Mouse (Mus musculus) Patski (cell line): ENCODE measurements around the gene E4f1. TPM values are rescaled to one million over a fixed set of nuclear protein-coding genes. Genes with fewer than 3 reads are reported as not detected.

ENCODE experiments used
- ATAC-seq: fragments of 100-300 bp; one replicate; pipeline ENCODE4 v1.8.0; 2021
- CTCF ChIA-PET: fragments of 350-600 bp; sonication (Branson Sonifier 250); formaldehyde crosslinking; loops from one replicate; lab custom pipeline; 2022; ENCODE audit warnings: inconsistent platforms; lab: Charles Lee
- POLR2A ChIA-PET: fragments of 350-600 bp; sonication (Branson Sonifier 250); formaldehyde crosslinking; loops from one replicate; lab custom pipeline; 2022; ENCODE audit warnings: antibody characterized with exemption, inconsistent platforms; lab: Charles Lee
- DNase-seq: peaks from one replicate; pipeline ENCODE4 v3.0.0-alpha.2; 2011; ENCODE audit warnings: low read depth, low spot score
- H3K27me3 ChIP-seq: fragments of 371-371 bp; one replicate; pipeline ENCODE4 v1.5.1; 2021
- CTCF ChIP-seq: fragments of 100-300 bp; IDR thresholded peaks from one replicate; pipeline ENCODE4 v1.5.1; 2021
- in situ Hi-C: fragments of 300-500 bp; cut with MboI; formaldehyde crosslinking; loops from 3 replicates; pipeline ENCODE4 v1.11.1; 2018; ENCODE audit warnings: low pct_unique_long_range_greater_than_20kb, mixed read lengths
- polyA plus RNA-seq: library from polyadenylated mRNA; unstranded; gene quantifications from one replicate; pipeline ENCODE4 v1.2.3, GENCODE M21; 2021

Gene E4f1
- polyA plus RNA-seq, 1 experiment from 2014 or later, result 36.9 TPM

- ChIA-PET CTCF (no interaction called here), POLR2A (no interaction called here)
- no peak for ATAC-seq
- in situ Hi-C loops, result loop anchor here (5.0 kb wide), 1 partner anchor 44 kb away; the partner anchor contains the start of gene Traf7
- no peak for DNase-seq
- H3K27me3 ChIP-seq, result peaks cover 12% of the 10 kb centered on the region
- TF ChIP-seq CTCF, result no peak
Measured at GRCm38 (mm10) chr17:24483495-24483894, 13.4 kb upstream of the E4f1 start.

- DNase-seq, result no peak
- in situ Hi-C loops, result loop anchor here (5.0 kb wide), 1 partner anchor 46 kb away; the partner anchor contains the start of gene Traf7
- ATAC-seq, result no peak
- TF ChIP-seq CTCF, result no peak
- POLR2A ChIA-PET, result no interaction called here
- CTCF ChIA-PET, result interaction anchor here (1.1 to 2.4 kb wide), 3 partner anchors 8 to 14 kb away, joined by 3 to 11 read pairs (median 8); no protein-coding TSS in a partner anchor
- H3K27me3 ChIP-seq, result no peaks in the 10 kb centered on the region
Measured at GRCm38 (mm10) chr17:24481027-24481815, 11.1 kb upstream of the E4f1 start.

- TF ChIP-seq CTCF, result no peak
- ChIA-PET CTCF (interaction anchor here (1.0 to 2.5 kb wide), 6 partner anchors 9 to 33 kb away, joined by 3 to 11 read pairs (median 8); no protein-coding TSS in a partner anchor), POLR2A (no interaction called here)
- H3K27me3 ChIP-seq, result no peaks in the 10 kb centered on the region
- ATAC-seq (no peak), DNase-seq (no peak)
- in situ Hi-C loops, result loop anchor here (5.0 kb wide), 1 partner anchor 47 kb away; the partner anchor contains the start of gene Traf7
Measured at GRCm38 (mm10) chr17:24480201-24480826, 10.2 kb upstream of the E4f1 start.

GRCm38 (mm10) chr17:24479431-24479830 lies 9.3 kb upstream of the E4f1 start:
- TF ChIP-seq CTCF, result no peak
- DNase-seq, result no peak
- no peaks in the 10 kb centered on the region for H3K27me3 ChIP-seq
- POLR2A ChIA-PET, result interaction anchor here (0.9 to 1.7 kb wide), 3 partner anchors 24 to 59 kb away, joined by 3 to 4 read pairs (median 3); partner anchors contain the start of gene Traf7
- CTCF ChIA-PET, result interaction anchor here (0.6 to 2.5 kb wide), 20 partner anchors 8 to 154 kb away, joined by 3 to 11 read pairs (median 4); no protein-coding TSS in a partner anchor
- in situ Hi-C loops, result no loop called here
- no peak for ATAC-seq

- no peaks in the 10 kb centered on the region for H3K27me3 ChIP-seq
- POLR2A ChIA-PET, result interaction anchor here (0.9 to 1.7 kb wide), 3 partner anchors 23 to 59 kb away, joined by 3 to 4 read pairs (median 3); partner anchors contain the start of gene Traf7
- TF ChIP-seq CTCF, result no peak
- ATAC-seq, result peak; percentile 75
- peak; percentile 82 for DNase-seq
- in situ Hi-C loops, result no loop called here
- CTCF ChIA-PET, result interaction anchor here (0.6 to 2.5 kb wide), 20 partner anchors 8 to 155 kb away, joined by 3 to 11 read pairs (median 4); partner anchors contain the start of genes E4f1 and Pgp
Measured at GRCm38 (mm10) chr17:24478663-24479380, 8.7 kb upstream of the E4f1 start, which contains the start of gene Mlst8. Mlst8 (minus strand) TSS chr17:24479078.

GRCm38 (mm10) chr17:24477985-24478600 lies 8.0 kb upstream of the E4f1 start:
- no peak for ATAC-seq
- ChIA-PET POLR2A (interaction anchor here (1.7 kb wide), 1 partner anchor 50 kb away, joined by 4 read pairs; the partner anchor contains the start of gene Traf7), CTCF (interaction anchor here (0.9 to 2.5 kb wide), 9 partner anchors 8 to 152 kb away, joined by 3 to 10 read pairs (median 4); partner anchors contain the start of genes E4f1 and Pgp)
- TF ChIP-seq CTCF, result no peak
- DNase-seq, result no peak
- no peaks in the 10 kb centered on the region for H3K27me3 ChIP-seq
- in situ Hi-C loops, result no loop called here

GRCm38 (mm10) chr17:24477053-24477984 lies 7.2 kb upstream of the E4f1 start:
- in situ Hi-C loops, result no loop called here
- ATAC-seq (no peak), DNase-seq (no peak)
- TF ChIP-seq CTCF, result no peak
- ChIA-PET POLR2A (interaction anchor here (1.1 kb wide), 1 partner anchor 50 kb away, joined by 3 read pairs; no protein-coding TSS in a partner anchor), CTCF (interaction anchor here (0.9 to 1.9 kb wide), 2 partner anchors 7 to 47 kb away, joined by 3 to 9 read pairs; partner anchors contain the start of genes E4f1 and Pgp)
- no peaks in the 10 kb centered on the region for H3K27me3 ChIP-seq

- no peak for TF ChIP-seq CTCF
- in situ Hi-C loops, result no loop called here
- no peaks in the 10 kb centered on the region for H3K27me3 ChIP-seq
- no peak for ATAC-seq
- DNase-seq, result no peak
- ChIA-PET POLR2A (interaction anchor here (1.1 kb wide), 1 partner anchor 49 kb away, joined by 3 read pairs; no protein-coding TSS in a partner anchor), CTCF (interaction anchor here (1.2 kb wide), 1 partner anchor 13 kb away, joined by 3 read pairs; no protein-coding TSS in a partner anchor)
Measured at GRCm38 (mm10) chr17:24476022-24476776, 6.1 kb upstream of the E4f1 start.
